Mouse (Mus musculus) liver, embryonic 14.5 days (tissue): ENCODE results near the gene Frem1.

Source experiments
- CTCF ChIP-seq: IDR thresholded peaks from 2 replicates; pipeline ENCODE4 v1.5.1; 2016; ENCODE audit warnings: antibody characterized with exemption, low read depth, control low read depth
- EP300 ChIP-seq: IDR thresholded peaks from 2 replicates; pipeline ENCODE4 v1.6.1; 2016; ENCODE audit warnings: antibody characterized with exemption, low read depth

DNA sequence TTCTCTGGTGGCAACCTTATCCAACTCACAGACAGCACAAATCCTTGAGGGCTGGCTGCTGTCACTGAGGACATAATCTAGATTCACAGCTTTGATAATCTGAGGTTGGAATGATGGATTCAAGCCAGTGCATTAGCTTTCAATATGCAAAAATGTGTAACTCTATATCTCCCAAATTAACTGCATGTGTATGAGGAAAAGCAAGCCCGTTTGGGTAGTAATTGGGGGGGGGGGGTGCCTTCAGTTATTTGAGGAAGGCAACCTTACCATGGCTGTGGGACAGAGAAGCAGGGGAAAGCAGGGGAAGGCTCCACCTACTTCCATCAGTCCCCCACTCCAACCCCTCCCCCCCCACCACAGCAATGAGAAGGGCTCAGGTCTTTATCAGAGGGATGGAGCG is 5.3 kb downstream of the Frem1 start:
- no peak for TF ChIP-seq CTCF
- no peak for TF ChIP-seq EP300
